Mouse (Mus musculus) urinary bladder, postnatal 14 days (tissue): ENCODE results near the gene Alyref2.
"Not testable (repeated sequence)": the region's sequence is repeated elsewhere in the genome, so short reads cannot be mapped to it uniquely, and the experiment has no call there.

Source experiments
- DNase-seq: peaks from one replicate; pipeline ENCODE4 v3.0.0; 2021; ENCODE audit warnings: low spot score

Alyref2 gene

DNA sequence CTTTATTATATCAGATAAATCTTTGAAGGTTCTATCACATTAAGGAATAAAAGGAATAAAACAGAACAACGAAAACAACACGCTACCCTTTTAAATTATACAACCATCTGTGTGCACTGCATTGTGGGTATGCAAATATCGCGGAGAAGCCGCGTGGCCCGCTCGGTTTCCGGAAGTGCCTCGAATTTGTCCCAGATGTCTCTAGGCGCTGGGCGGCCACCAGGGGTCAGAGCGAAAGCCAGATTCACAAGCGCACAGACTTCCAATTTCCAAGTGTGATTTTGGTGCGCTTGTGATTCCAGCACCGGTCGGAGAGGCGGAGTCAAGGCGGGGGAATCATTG is at the start of gene Alyref2:
Gene Alyref2 (plus strand): TSS at position 229 of the 342 bp plus-strand sequence.
- peak; percentile 94 for DNase-seq

DNA sequence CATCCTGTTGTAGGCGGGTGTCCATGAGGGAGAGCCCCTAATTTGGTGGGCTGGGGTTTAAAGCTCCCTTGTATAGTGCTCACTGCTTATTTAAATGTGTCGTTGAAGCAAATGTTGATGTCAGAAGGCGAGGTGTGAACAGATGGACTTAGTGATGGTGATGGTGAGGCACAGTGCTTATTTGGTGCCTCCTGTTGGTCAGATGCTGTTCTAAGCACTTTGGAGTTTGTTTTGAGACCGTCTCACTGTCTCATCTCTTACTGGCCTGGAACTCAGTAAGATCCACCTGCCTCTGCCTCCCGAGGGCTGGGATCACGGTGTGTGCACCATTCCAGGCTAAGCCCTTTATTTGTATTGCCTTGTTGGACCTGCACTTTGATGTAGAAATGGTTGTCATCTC is 48.4 kb upstream of the Alyref2 start:
- DNase-seq = no peak

DNA sequence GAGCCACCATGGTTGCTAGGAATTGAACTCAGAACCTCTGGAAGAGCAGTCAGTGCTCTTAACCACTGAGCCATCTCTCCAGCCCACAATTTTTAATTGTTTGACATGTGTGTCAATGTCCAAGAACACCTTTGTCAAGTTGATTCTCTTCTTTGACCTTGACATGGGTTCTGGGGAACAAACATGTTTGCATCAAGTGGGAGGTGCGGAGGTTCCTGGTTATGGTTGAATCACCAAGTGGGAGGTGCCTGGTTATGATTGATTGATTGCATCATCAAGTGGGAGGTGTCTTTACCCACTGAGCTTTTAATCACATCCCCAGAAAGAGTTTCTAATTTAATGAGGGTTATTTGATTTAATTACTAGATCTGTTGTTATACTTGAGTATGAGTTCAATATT is 45.7 kb upstream of the Alyref2 start:
- no peak for DNase-seq

DNA sequence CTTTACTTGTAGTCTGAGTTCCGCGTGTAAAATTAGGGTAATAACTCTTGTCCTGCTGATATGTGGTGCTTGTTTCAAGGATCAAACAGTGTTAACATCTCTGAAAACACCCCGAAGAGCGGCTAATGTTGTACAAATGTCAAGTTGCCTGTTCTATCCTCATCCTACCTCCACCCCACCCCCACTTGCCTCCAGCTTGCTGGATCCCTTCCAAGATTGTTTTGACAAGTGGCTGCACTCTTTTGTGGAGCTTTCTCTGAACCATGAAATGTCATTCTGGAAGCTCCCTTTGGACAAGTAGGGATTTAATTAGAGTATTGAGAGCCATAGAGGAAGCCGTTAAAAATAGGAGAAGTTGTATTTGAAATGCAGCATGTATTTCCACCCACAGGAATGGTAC is 43.5 kb upstream of the Alyref2 start:
- no peak for DNase-seq

DNA sequence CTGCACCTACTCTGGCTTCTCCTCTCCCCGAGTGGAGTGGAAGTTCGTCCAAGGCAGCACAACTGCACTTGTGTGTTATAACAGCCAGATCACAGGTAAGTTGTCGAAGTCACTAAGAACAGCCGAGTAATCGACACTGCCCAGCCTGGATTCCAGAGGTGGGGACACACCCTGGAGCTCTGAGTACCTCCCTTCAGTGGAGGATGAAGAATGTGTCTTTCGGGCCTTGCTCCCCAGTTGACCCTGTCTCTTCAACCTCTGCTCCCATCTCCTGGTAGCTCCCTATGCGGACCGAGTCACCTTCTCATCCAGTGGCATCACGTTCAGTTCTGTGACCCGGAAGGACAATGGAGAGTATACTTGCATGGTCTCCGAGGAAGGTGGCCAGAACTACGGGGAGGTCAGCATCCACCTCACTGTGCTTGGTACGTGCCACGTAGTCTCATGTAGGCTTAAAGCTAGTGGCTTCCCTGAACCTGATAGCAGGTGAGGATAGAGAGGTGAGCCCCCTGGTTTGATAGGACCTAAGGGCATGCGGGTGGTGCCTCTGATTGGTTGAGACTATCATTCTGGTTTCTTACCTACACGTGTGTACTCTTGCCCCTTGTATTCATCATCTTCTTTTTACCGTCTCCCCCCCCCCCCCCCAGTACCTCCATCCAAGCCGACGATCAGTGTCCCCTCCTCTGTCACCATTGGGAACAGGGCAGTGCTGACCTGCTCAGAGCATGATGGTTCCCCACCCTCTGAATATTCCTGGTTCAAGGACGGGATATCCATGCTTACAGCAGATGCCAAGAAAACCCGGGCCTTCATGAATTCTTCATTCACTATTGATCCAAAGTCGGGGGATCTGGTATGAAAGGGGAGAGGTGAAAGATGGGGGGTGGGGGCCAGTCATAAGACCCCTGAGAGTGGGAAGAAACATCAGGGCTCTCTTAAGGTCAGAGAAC is 42.5 kb upstream of the Alyref2 start:
- no peak for DNase-seq

DNA sequence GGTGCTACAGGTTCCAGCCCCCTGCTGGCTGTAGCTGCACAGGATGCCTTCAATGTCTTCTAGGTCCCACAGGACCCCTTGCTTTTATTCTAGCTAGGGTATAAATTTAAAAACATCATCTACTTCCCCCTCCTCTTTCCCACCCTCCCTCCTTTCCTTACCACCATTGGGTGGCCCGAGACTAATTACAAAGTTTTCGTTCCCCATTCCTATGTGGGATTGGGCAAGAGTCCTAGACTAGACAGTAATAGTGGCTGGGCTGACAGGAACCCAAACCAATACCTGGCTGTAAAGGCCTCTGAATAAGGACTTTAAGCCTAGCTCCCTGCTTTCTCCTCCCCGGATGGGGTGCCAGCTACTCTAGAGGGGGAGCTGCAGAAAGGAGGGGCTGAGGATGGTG is 40.1 kb upstream of the Alyref2 start:
- no peak for DNase-seq

DNA sequence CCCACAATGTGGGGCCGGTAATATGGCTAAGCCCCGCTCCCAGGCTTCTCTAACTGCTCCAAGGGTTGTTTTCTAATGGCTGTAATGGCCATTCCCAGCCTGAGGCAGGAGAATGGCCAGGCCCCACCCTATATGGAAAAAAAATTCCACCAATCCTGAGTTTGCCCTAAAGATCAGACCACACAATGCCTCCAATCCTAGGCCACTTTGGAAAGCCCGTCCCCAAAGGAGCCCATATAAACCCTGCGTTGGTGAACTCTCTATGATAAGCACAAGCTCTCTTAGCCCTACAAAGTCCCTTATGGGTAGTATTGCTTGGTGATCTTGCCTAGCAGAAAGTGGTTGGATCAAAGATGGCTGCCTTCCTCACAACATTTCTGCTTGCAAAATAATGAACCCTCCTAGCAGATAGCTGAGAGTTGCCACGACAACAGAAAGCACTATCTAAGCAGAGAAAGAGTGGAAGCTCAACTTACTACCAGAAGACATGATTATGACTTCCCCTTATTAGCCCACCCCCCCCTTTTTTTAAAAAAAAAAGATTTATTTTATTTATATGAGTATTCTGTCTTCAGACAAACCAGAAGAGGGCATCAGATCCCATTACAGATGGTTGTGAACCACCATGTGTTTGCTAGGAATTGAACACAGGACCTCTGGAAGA is 37.4 kb upstream of the Alyref2 start:
- DNase-seq = no peak

DNA sequence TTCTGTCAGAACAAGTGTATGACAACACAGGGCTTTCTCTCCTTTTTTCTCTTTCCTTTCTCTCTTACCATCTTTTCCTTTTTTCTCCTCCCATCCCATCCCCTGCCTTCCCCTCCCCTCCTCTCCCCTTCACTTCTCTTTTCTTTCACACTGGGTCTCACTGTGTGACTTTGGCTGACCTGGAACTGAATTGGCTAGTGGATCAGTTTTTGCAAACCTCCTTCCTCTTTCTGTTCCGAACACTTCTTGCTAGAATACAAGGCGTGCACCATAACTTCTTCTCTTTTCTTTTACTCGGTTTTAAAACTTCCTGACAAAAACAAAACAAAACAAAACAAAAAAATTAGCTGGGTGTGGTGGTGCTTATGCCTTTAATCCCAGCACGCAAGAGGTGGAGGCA is 36.7 kb upstream of the Alyref2 start:
- DNase-seq = no peak

DNA sequence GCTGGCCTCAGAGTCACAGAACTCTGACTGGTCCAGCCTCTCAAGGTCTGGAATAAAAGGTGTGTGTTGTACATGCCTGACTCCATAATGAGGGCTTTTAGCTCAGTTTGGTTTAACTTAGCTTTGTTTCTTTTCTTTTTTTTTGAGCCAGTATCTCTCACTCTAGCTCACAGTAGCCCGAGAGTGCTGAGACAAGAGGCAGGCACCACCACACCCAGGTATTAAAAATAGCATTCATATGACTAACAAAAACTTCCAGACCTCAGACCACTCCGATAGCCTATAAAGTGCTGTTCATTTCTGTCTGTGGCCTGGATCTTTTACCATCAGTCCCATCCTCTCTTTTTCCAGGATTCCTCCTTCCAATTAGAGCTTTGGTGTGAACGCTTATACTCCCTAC is 33.6 kb upstream of the Alyref2 start:
- DNase-seq = no peak

DNA sequence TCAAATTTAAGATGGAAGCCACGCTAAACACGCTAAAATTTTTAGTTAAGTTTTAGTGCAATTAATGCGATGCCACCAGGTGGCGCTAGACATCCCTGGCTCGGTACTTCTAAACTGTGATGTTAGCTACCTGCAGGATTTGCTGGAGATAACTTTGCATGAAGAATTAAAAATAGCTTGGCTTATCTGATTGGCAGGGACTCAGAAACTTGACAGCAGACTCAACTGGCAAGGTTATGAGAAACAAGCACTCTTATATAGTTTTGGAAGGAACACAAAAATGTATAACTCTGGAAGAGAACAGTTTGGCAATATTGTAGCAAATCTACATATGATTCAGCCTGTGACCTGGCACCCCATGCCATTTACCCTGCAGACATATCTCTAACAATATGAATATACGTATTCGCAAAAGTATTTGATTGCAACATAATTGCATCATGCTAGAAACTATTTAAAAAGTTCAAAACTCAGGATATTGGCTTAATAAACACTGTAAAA is 32.9 kb upstream of the Alyref2 start:
- DNase-seq = peak; percentile 67

DNA sequence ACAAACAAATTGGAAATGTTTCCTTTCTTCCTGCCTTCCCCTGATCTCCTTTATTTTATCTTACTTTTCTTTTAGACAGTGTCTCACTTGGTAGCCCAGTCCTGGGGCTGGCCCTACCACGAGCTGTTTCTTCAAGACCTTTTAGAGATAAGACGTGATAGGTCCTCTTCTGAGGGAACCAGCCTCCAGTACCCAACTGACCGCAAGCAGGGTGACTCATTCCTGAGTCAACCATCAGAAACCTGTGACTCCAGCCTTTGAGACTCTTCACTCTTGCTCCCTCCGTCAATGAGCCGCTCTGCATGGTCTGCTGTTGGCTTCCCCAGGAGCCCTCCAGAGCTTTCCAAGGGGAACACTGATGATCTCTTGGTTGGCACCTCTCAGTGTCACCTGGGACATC is 32.4 kb upstream of the Alyref2 start:
- DNase-seq = peak; percentile 44

DNA sequence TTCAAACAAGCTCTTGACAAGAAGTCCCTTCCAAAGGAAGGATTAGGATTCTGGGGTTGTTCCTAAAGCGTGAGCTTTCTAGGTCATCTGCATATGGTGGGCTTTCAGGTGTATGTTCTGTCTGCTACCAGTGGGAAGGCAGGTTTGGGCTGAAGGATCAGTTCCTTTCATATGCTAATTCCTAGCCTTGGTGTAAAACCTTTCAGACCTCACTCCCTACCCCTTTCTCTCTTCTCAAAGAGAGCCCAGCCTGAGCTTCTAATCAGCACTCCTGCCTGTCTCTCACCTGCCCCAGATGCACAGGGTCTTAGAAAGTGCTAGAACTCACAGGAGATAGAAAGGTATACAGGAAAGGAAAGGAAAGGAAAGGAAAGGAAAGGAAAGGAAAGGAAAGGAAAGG is 31.8 kb upstream of the Alyref2 start:
- DNase-seq = no peak

DNA sequence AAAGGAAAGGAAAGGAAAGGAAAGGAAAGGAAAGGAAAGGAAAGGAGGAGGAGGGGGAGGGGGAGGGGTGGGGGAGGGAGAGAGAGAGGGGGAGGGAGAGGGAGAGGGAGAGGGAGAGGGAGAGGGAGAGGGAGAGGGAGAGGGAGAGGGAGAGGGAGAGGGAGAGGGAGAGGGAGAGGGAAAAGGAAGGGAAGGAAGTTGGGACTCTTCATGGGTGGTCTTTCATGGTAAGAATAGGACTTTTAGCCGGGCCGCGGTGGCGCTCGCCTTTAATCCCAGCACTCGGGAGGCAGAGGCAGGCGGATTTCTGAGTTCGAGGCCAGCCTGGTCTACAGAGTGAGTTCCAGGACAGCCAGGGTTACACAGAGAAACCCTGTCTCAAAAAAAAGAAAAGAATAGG is 31.3 kb upstream of the Alyref2 start:
- DNase-seq = not testable (repeated sequence)

DNA sequence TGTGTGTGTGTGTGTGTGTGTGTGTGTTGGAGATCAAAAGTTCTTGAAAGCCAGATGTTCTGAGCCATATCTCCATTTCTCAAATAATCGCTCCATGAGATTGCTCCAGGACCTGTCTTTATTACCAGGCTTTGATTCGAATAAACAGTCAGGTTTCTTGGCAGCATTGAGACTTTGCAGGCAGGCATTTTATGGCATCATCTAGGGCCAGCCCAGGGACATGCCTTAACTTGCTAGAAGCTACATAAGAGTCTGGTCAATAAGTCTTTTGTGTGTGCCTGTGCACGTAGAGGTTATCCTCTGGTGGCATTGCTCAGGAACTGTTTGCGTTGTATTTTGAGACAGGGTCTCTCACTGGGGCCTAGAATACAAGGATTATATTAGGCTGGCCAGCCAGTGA is 29.8 kb upstream of the Alyref2 start:
- DNase-seq = peak; percentile 20

DNA sequence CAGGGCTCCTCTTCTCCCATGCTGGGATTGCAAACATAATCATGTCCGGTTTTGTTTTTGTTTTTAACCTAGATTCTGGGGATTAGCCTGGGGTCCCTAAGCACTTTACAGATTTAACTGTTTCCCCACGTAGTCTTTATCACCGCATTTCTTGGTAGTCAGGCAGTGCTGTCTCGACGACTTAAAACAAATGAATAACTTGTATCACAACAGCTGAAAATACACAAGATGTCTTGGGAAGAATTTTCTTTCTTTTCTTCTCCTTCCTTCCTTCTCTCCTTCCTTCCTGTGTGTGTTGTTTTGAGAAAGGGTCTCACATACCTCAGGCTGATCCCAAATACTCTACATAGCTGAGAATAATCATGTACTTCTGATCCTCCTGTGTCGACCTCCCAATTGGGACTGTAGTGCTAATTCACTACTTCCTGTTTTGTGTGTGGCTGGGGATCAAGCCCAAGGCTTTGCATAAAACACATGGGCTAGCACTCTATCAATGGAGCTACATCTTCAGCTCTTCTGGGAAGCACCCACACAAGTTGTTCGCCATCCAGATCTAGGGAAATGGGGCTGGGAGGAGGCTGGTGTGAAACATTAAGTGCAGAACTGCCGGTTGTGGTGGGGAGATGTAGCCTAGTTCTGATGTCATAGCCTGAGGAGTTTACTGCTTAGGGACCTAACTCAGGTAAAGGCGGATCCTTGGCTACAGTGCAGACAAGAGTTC is 29.2 kb upstream of the Alyref2 start:
- DNase-seq = no peak

DNA sequence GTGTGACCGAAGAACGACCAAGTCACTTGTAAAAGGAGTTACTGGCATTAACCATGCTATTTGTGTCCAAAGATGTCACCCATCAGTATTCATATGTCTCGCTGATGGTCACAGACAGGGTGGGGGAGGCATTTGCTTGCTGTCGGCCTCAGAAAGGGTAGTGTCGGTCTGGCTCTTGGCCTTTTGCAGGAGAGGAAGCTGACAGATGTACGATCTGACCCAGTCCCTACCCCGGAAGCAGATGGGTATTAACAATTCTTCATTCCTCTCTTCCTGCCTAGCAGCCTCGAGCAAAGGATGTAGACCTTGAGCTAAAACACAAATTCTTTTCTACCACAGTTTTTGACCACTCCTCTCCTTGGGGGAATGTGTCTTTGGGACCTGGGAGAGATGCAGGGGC is 26.2 kb upstream of the Alyref2 start:
- no peak for DNase-seq

DNA sequence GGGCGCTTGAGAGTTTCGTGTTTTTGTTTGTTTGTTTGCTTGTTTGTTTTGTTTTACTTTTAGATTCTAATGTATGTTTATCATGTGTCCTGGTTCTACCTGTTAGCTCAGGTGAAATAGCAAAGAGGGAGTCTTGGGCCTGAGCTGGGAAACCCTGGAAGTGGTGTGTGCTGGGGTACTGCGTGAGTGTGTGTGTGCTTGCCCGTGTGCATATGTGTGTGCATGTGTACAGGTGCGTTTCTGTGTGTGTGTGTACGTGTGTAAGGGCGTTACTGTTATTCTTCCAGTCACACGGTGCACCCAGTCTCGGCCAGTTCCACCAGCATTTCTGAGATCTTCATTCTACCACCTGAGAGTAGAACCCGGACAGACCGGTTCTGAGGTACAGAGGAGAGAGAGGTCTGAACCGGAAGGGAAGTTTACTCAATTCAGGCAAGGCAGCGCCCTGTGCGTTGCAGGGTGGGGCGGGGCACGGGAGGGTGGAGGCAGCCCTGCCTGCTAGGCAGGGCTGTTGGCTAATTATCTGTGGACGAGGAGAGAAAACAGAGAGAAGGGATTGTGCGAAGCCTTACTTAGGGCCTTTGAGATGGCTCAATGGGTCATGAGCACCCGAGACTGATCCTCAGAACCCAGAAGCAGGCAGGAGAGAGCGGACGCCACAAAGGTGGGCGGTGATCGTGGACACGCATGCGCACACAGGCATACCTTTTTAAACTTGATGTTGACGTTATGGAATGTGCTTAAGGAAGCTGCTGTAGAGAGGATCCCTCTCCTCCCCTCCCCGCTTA is 25.3 kb upstream of the Alyref2 start:
- DNase-seq = peak; percentile 78

DNA sequence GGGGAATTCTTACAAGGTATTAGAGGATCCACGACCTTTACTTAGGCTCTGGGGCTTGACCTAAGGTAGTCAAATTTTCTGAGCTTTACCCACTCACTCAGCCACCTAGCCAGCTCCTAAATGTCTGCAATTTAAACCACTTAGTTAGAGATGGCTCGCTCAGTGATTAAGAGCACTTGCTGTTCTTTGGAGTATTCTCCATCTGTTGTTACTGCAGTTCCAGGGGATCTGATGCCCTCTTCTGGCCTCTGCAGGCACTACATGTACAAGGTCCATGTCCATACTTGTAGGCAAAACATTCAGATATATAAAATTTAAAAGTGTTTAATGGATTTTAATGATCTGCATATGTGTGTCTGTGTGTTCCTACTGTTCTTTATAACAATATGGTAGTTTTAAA is 24.3 kb upstream of the Alyref2 start:
- DNase-seq = peak; percentile 78

DNA sequence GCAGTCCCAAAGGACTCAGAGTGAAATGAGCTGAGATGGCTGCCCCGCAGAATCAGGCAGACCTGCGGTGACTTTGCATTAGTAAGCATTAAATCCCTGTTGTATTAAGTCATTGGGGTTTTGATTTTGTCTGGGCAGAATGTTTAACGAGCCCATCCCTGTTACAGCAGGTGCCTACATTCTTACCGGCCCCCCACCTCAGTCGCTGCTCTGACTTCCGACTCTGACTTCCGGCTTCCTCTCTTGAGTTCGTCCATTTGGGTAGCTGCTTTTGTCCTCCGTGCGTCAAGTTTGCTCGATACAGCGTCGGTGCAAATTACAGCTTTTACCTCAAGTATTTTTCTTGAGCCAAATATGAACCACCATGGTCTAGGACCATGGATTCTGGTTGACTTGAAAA is 9.0 kb upstream of the Alyref2 start:
- no peak for DNase-seq

DNA sequence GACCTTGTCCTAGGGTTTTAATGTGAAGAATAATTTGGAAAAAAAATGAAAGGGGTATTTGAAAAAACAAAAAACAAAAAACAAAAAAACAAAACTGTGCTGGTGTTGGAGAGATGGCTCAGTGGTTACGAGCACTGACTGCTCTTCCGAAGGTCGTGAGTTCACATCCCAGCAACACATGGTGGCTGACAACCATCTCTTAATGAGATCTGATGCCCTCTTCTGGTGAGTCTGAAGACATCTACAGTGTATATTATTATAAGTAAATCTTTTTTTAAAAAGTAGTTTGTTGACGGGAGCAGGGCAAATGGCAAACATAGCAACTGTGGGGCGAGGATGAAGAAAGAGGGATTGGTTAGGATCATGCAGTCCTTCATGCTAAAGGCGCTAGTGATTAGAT is 7.9 kb upstream of the Alyref2 start:
- DNase-seq = no peak

DNA sequence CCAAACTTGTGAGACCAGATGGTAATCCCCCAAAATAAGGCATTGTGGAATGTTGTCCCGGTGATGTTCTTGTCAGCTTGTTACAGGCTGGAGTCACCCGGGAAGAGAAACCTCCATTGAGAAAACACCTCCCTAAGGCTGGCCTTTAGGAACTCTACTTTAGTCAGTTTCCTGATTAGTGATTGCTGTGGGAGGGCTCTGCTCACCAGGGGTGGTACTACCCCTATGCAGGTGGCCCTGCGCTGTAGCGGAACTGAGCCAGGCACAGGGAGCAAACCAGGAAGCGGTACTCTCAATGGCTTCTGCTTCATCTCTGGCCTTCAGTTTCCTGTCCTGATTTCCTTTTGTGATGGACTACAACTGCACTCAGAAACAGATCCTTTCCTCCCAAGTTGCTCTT is 3.4 kb upstream of the Alyref2 start:
- no peak for DNase-seq

DNA sequence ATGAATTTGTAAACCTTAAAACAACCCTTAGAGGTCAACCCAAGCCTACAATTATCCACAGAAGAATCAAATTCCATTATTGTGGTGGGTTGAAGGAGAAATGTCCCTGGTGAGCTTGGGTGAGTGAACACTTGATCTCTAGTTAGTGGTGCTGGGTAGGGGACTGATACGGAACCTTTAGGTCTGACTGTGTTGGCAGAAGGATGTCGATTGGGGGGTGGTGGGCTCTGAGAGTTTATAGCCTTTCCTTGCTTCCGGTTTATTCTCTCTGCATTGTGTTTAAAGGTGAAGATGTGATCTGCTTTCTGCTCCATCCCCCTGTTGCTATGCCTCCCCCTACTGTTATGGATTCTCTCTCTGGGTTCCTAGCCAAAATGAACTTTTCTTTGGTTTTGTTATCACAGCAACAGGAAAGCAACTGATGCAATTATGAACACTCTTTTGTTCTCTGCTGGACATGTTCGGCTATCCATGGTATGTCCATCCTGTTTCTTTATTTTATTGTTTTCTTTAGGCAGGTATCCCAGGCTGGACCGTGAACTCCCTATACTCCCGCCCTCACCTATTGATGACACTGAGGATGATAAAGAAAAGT is 2.2 kb upstream of the Alyref2 start:
- no peak for DNase-seq
